Mouse (Mus musculus) kidney, adult 10 weeks (tissue): ENCODE results near the gene Rasgrf1. TPM values are rescaled to one million over a fixed set of nuclear protein-coding genes. Genes with fewer than 3 reads are reported as not detected.

Experiments
- polyA plus RNA-seq: library from polyadenylated mRNA; stranded (reverse); fragments of 350-450 nt; fragmentation: Illumina TruSeq; extraction: RNeasy Lipid Tissue Mini Kit (QIAGEN cat#74804); gene quantifications from one replicate; pipeline ENCODE4 v1.2.3, GENCODE M21; 2014; ENCODE audit warnings: low read depth, low replicate concordance

Rasgrf1 gene
- not detected for polyA plus RNA-seq

GRCm38 (mm10) chr9:89909131-89910010 lies at the start of gene Rasgrf1:
Gene Rasgrf1 (plus strand): TSS chr9:89909908.

GRCm38 (mm10) chr9:90053852-90054251 lies 144.1 kb downstream of the Rasgrf1 start, which contains the start of gene Ctsh:
Gene Ctsh (plus strand): TSS chr9:90054152.

Other genes starting within 250 kb of the Rasgrf1 start
- gene Tmed3, start 204.8 kb upstream of the Rasgrf1 start, polyA plus RNA-seq: 11.8 TPM
- gene Ankrd34c, start 171.4 kb upstream of the Rasgrf1 start, polyA plus RNA-seq: not detected
- gene Ctsh, start 144.2 kb downstream of the Rasgrf1 start, polyA plus RNA-seq: 446 TPM
- 507 TPM for gene Morf4l1, start 204.9 kb downstream of the Rasgrf1 start, polyA plus RNA-seq